Comparison of ENCODE assay signal across 13 mouse cellular contexts in genomic region chr5:115548501-115549285, GRCm38 (mm10).
"Had no signal": no experiment of that assay in that cellular context is flagged by ENCODE, and none has a peak within 500 bp of the region (broad histone marks: within the 10 kb centered on the region; RNA-seq: fewer than 3 reads in every experiment).

No protein-coding gene starts in this region.

- H3K27me3 ChIP-seq: liver, embryonic 13.5 days; lung, embryonic 15.5 days; megakaryocyte, embryonic 14.5 days; midbrain, embryonic 12.5 days had no signal

- H3K9me3 ChIP-seq: liver, embryonic 13.5 days; lung, embryonic 15.5 days; megakaryocyte, embryonic 14.5 days; midbrain, embryonic 12.5 days had no signal

- H3K27ac ChIP-seq: left cerebral cortex, adult 2 months; liver, embryonic 13.5 days; lung, embryonic 15.5 days; macrophage; midbrain, embryonic 12.5 days; stomach, postnatal 0 days had no signal

- H3K4me3 ChIP-seq: left cerebral cortex, adult 2 months; liver, embryonic 13.5 days; lung, embryonic 15.5 days; megakaryocyte, embryonic 14.5 days; midbrain, embryonic 12.5 days had no signal

- DNase-seq: kidney, postnatal 14 days; liver; liver, embryonic 13.5 days; liver, postnatal 0 days; lung, postnatal 14 days; thymus, adult 18-20 months; thymus, postnatal 14 days had no signal

- H3K9ac ChIP-seq: liver, embryonic 13.5 days; liver, postnatal 0 days; lung, embryonic 15.5 days; midbrain, embryonic 12.5 days had no signal

- ATAC-seq: liver, postnatal 0 days had no signal

- H3K4me2 ChIP-seq: liver, embryonic 13.5 days; lung, embryonic 15.5 days; midbrain, embryonic 12.5 days had no signal
